Mouse (Mus musculus): Measurements from ENCODE around the gene Pik3c2g.

- TF ChIP-seq POLR2A (IDR thresholded peaks at IDR 0.05; ENCODE audit: borderline replicate concordance, extremely low read depth, low read depth, low read length), result no peak
- TF ChIP-seq CTCF (IDR thresholded peaks at IDR 0.05; ENCODE audit: insufficient read depth, low read length), result no peak
Measured at GRCm38 (mm10) chr6:139842626-139843025, 255.6 kb downstream of the Pik3c2g start.

All from lung, adult 2 months (tissue).